Mouse (Mus musculus) forebrain, embryonic 14.5 days (tissue): Measurements from ENCODE around the gene Pjvk. TPM values are rescaled to one million over a fixed set of nuclear protein-coding genes. Genes with fewer than 3 reads are reported as not detected.

Experiments
- polyA plus RNA-seq: library from polyadenylated mRNA; unstranded; fragments of >200 nt; fragmentation: Nextera tagmentation; extraction: Ambion mirVana; gene quantifications from 2 replicates; pipeline ENCODE4 v1.2.1, GENCODE M21; 2014

Gene Pjvk
- polyA plus RNA-seq, 1 experiment from 2014 or later = 0.38 TPM

Other genes with a start within 250 kb of the Pjvk start
- gene Osbpl6, start 242.0 kb upstream of the Pjvk start, polyA plus RNA-seq = 12.1 and 17.7 TPM in 2 replicates
- 109 and 112 TPM in 2 replicates for gene Prkra, start 461 bp upstream of the Pjvk start, polyA plus RNA-seq
- gene Fkbp7, start 24.6 kb downstream of the Pjvk start, polyA plus RNA-seq = 12.1 and 13.2 TPM in 2 replicates
- gene Plekha3, start 26.8 kb downstream of the Pjvk start, polyA plus RNA-seq = 5.6 and 5.7 TPM in 2 replicates